Mouse (Mus musculus): ENCODE results near the gene Ctdnep1. TPM values are rescaled to one million over a fixed set of nuclear protein-coding genes. Genes with fewer than 3 reads are reported as not detected.

The Ctdnep1 gene
- polyA plus RNA-seq, 1 experiment from 2014 or later, result 23.9 TPM

GRCm38 (mm10) chr11:70023481-70024150 is 42.7 kb downstream of the Ctdnep1 start:
- no peaks in the 10 kb centered on the region; the same call in 1 of the 2 replicates for H3K27me3 ChIP-seq (ENCODE audit: control insufficient read depth, insufficient read depth, low read length)
- peak overlapping the region; percentile 68 for H3K4me2 ChIP-seq (ENCODE audit: low read depth, low read length)
- WGBS, result 7% methylated on average over 25 of the region's 29 CpGs
- ATAC-seq (replicated peaks; ENCODE audit: extremely low read depth, insufficient read depth, low FRiP score), result no peak
- H3K9me3 ChIP-seq (replicated peaks; ENCODE audit: control insufficient read depth, low read length), result no peaks in the 10 kb centered on the region
- H3K4me3 ChIP-seq (ENCODE audit: low read length), result peak overlapping the region; percentile 48
- H3K27ac ChIP-seq (ENCODE audit: low read length), result no peak overlapping the region
- H3K36me3 ChIP-seq (ENCODE audit: control insufficient read depth, insufficient read depth), result no peaks in the 10 kb centered on the region
- H3K4me1 ChIP-seq (ENCODE audit: control insufficient read depth, insufficient read depth, low read length), result peaks cover 48% of the 10 kb centered on the region
- peak overlapping the region; percentile 63 for H3K9ac ChIP-seq (ENCODE audit: low read length)

- Histone ChIP-seq H3K27ac (ENCODE audit: low read length) (no peak overlapping the region), H3K27me3 (ENCODE audit: control insufficient read depth, insufficient read depth, low read length) (no peaks in the 10 kb centered on the region; the same call in 1 of the 2 replicates), H3K4me3 (ENCODE audit: low read length) (peak overlapping the region; percentile 48), H3K4me1 (ENCODE audit: control insufficient read depth, insufficient read depth, low read length) (peaks cover 49% of the 10 kb centered on the region), H3K4me2 (ENCODE audit: low read depth, low read length) (peak overlapping the region; percentile 68), H3K36me3 (ENCODE audit: control insufficient read depth, insufficient read depth) (no peaks in the 10 kb centered on the region), H3K9me3 (replicated peaks; ENCODE audit: control insufficient read depth, low read length) (no peaks in the 10 kb centered on the region), H3K9ac (ENCODE audit: low read length) (peak overlapping the region; percentile 63)
- ATAC-seq (replicated peaks; ENCODE audit: extremely low read depth, insufficient read depth, low FRiP score), result no peak
- WGBS, result 9% methylated on average over 6 of the region's 6 CpGs
Measured at GRCm38 (mm10) chr11:70024151-70024514, 43.2 kb downstream of the Ctdnep1 start.

- Histone ChIP-seq H3K4me1 (ENCODE audit: control insufficient read depth, insufficient read depth, low read length) (peaks cover 39% of the 10 kb centered on the region), H3K4me3 (ENCODE audit: low read length) (peak overlapping the region; percentile 42), H3K36me3 (ENCODE audit: control insufficient read depth, insufficient read depth) (peaks cover 3% of the 10 kb centered on the region; the same call in 1 of the 2 replicates), H3K27ac (ENCODE audit: low read length) (peak overlapping the region; percentile 5), H3K9me3 (replicated peaks; ENCODE audit: control insufficient read depth, low read length) (no peaks in the 10 kb centered on the region), H3K27me3 (ENCODE audit: control insufficient read depth, insufficient read depth, low read length) (no peaks in the 10 kb centered on the region; the same call in 1 of the 2 replicates), H3K9ac (ENCODE audit: low read length) (peak overlapping the region; percentile 51; the same call in 1 of the 2 replicates), H3K4me2 (ENCODE audit: low read depth, low read length) (peak overlapping the region; percentile 62)
- peak; percentile 60 for ATAC-seq (replicated peaks; ENCODE audit: extremely low read depth, insufficient read depth, low FRiP score)
- WGBS, result 9% methylated on average over 17 of the region's 19 CpGs
Measured at GRCm38 (mm10) chr11:70026689-70027088, 45.7 kb downstream of the Ctdnep1 start.

DNA sequence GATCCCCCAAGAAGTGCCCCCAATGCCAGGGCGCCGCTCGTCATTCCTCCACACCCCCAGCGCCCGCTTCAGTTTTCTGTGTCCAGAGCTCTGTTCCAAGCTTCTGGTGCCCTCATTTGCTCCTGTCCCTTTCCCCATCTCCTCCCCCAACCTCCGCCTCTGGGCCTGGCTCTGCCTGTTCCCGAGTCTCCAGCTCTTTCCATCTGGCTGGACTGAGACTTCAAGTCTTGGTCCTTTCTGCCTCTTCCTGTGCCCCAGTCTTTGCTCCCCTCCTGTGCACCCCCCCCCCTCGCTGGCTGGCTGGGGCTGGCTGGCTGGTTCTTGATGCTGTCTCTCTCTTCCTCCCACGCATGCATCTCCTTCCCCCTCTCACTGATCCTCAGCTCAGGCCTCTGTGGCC is 46.4 kb downstream of the Ctdnep1 start:
- peak overlapping the region; percentile 34 for H3K9ac ChIP-seq (ENCODE audit: low read length)
- no peaks in the 10 kb centered on the region for H3K9me3 ChIP-seq (replicated peaks; ENCODE audit: control insufficient read depth, low read length)
- peak overlapping the region; percentile 62 for H3K4me2 ChIP-seq (ENCODE audit: low read depth, low read length)
- H3K4me1 ChIP-seq (ENCODE audit: control insufficient read depth, insufficient read depth, low read length), result peaks cover 38% of the 10 kb centered on the region
- H3K27ac ChIP-seq (ENCODE audit: low read length), result peak overlapping the region; percentile 5; the same call in 1 of the 2 replicates
- peaks cover 3% of the 10 kb centered on the region; the same call in 1 of the 2 replicates for H3K36me3 ChIP-seq (ENCODE audit: control insufficient read depth, insufficient read depth)
- whole genome bisulfite sequencing, result 49% methylated on average over 9 of the region's 9 CpGs
- no peak for ATAC-seq (replicated peaks; ENCODE audit: extremely low read depth, insufficient read depth, low FRiP score)
- H3K27me3 ChIP-seq (ENCODE audit: control insufficient read depth, insufficient read depth, low read length), result no peaks in the 10 kb centered on the region; the same call in 1 of the 2 replicates
- H3K4me3 ChIP-seq (ENCODE audit: low read length), result peak overlapping the region; percentile 42; the same call in 1 of the 2 replicates

DNA sequence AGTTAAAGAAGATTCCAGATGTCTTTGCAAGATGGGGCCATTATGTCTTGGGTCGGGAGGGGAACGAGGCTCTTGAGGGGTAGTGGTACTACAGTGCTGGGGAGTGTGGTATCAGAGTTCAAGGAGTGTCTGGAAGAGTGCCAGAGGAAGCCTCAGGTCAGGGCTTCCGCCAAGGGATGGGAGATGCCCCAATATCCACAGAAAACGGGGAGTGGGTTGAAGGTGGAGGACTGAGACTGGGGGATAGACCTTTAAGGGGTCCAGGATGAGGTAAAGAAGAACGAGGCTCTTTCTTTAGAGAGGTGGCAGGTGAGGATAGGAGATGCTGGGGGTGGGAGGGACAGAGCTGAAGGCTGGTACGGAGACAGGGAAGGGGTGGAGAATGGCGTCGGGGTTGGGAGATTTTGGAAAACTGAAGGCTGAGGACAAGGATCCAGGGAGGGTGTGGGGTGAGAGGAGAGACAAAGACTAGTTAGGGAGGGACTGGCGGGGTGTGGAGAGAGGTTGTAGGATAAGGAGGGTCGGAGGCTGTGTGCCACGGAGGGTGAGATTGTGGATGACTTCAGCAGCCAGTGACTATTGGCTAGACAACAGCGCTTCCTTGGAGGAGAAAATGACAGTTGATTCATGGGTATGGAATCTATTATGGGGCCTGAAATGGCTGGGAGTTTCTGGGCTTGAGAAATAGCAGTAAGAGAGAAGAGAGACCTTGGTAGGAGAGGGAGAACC is 47.6 kb downstream of the Ctdnep1 start:
- Histone ChIP-seq H3K4me3 (ENCODE audit: low read length) (peak overlapping the region; percentile 29), H3K27me3 (ENCODE audit: control insufficient read depth, insufficient read depth, low read length) (no peaks in the 10 kb centered on the region; the same call in 1 of the 2 replicates), H3K4me1 (ENCODE audit: control insufficient read depth, insufficient read depth, low read length) (peaks cover 33% of the 10 kb centered on the region), H3K4me2 (ENCODE audit: low read depth, low read length) (peak overlapping the region; percentile 62), H3K27ac (ENCODE audit: low read length) (peak overlapping the region; percentile 69), H3K9ac (ENCODE audit: low read length) (no peak overlapping the region), H3K9me3 (replicated peaks; ENCODE audit: control insufficient read depth, low read length) (no peaks in the 10 kb centered on the region), H3K36me3 (ENCODE audit: control insufficient read depth, insufficient read depth) (peaks cover 3% of the 10 kb centered on the region; the same call in 1 of the 2 replicates)
- ATAC-seq (replicated peaks; ENCODE audit: extremely low read depth, insufficient read depth, low FRiP score), result no peak; the same call in 1 of the 2 replicates
- WGBS, result 24% methylated on average over 12 of the region's 12 CpGs

- H3K9me3 ChIP-seq (replicated peaks; ENCODE audit: control insufficient read depth, low read length), result no peaks in the 10 kb centered on the region
- WGBS, result 4% methylated on average over 20 of the region's 20 CpGs
- H3K36me3 ChIP-seq (ENCODE audit: control insufficient read depth, insufficient read depth), result peaks cover 3% of the 10 kb centered on the region; the same call in 1 of the 2 replicates
- peak overlapping the region; percentile 69 for H3K27ac ChIP-seq (ENCODE audit: low read length)
- H3K4me3 ChIP-seq (ENCODE audit: low read length), result peak overlapping the region; percentile 29
- no peaks in the 10 kb centered on the region; the same call in 1 of the 2 replicates for H3K27me3 ChIP-seq (ENCODE audit: control insufficient read depth, insufficient read depth, low read length)
- H3K4me2 ChIP-seq (ENCODE audit: low read depth, low read length), result peak overlapping the region; percentile 62
- peak; percentile 67 for ATAC-seq (replicated peaks; ENCODE audit: extremely low read depth, insufficient read depth, low FRiP score)
- H3K4me1 ChIP-seq (ENCODE audit: control insufficient read depth, insufficient read depth, low read length), result peaks cover 29% of the 10 kb centered on the region
- H3K9ac ChIP-seq (ENCODE audit: low read length), result peak overlapping the region; percentile 23; the same call in 1 of the 2 replicates
Measured at GRCm38 (mm10) chr11:70029130-70029801, 48.3 kb downstream of the Ctdnep1 start.

DNA sequence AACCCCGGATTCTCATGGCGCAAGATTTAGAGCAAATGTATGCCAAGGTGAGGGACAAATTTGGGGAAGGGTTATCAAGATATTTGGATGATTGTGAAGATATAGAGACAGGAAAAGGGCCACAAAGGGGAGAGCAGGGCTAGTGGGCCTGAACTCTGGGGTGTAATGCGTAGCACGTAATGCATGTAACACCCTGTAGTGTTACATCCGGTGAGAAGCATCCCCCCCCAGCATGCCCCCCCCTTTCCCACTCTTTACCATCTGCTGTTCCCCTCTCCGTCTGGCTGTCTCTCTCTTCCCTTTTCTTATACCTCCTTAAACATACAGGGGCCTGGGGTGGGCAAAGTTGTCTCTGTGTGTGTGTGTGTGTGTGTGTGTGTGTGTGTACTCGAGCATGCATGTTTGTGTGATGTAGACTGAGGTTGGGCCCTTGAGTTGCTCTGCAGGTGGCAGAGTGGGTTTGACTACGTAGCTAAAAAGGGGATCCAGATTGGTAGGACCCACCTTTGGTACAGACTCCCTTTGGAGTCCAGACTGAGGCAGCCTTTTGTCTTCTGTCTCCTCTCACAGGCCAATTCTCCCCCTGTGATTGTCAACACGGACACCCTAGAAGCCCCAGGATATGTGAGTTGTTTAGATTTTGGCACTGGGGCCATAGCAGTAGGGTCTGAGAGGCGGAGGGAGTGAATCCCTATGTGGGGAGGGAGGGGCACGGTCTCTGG is 49.0 kb downstream of the Ctdnep1 start:
- Histone ChIP-seq H3K9me3 (replicated peaks; ENCODE audit: control insufficient read depth, low read length) (no peaks in the 10 kb centered on the region), H3K4me3 (ENCODE audit: low read length) (no peak overlapping the region), H3K36me3 (ENCODE audit: control insufficient read depth, insufficient read depth) (peaks cover 3% of the 10 kb centered on the region; the same call in 1 of the 2 replicates), H3K27ac (ENCODE audit: low read length) (0 out of 2 replicates have a peak overlapping the region, but pooled peaks have one; percentile 12), H3K9ac (ENCODE audit: low read length) (no peak overlapping the region), H3K27me3 (ENCODE audit: control insufficient read depth, insufficient read depth, low read length) (no peaks in the 10 kb centered on the region; the same call in 1 of the 2 replicates), H3K4me2 (ENCODE audit: low read depth, low read length) (peak overlapping the region; percentile 62), H3K4me1 (ENCODE audit: control insufficient read depth, insufficient read depth, low read length) (peaks cover 27% of the 10 kb centered on the region)
- no peak; the same call in 1 of the 2 replicates for ATAC-seq (replicated peaks; ENCODE audit: extremely low read depth, insufficient read depth, low FRiP score)
- WGBS, result 51% methylated on average over 11 of the region's 11 CpGs

GRCm38 (mm10) chr11:70030651-70031320 is 49.8 kb downstream of the Ctdnep1 start:
- Histone ChIP-seq H3K4me3 (ENCODE audit: low read length) (no peak overlapping the region), H3K4me2 (ENCODE audit: low read depth, low read length) (no peak overlapping the region), H3K4me1 (ENCODE audit: control insufficient read depth, insufficient read depth, low read length) (peaks cover 27% of the 10 kb centered on the region), H3K27me3 (ENCODE audit: control insufficient read depth, insufficient read depth, low read length) (no peaks in the 10 kb centered on the region), H3K9ac (ENCODE audit: low read length) (no peak overlapping the region), H3K27ac (ENCODE audit: low read length) (no peak overlapping the region), H3K9me3 (replicated peaks; ENCODE audit: control insufficient read depth, low read length) (no peaks in the 10 kb centered on the region), H3K36me3 (ENCODE audit: control insufficient read depth, insufficient read depth) (peaks cover 3% of the 10 kb centered on the region; the same call in 1 of the 2 replicates)
- no peak for ATAC-seq (replicated peaks; ENCODE audit: extremely low read depth, insufficient read depth, low FRiP score)
- WGBS, result 94% methylated on average over 28 of the region's 28 CpGs
